Mouse (Mus musculus): ENCODE data around the gene Opn5. TPM values are rescaled to one million over a fixed set of nuclear protein-coding genes. Genes with fewer than 3 reads are reported as not detected.

Gene Opn5
- total and polyA plus RNA-seq, 3 experiments = not detected

GRCm38 (mm10) chr17:42580196-42580595 is 31.0 kb downstream of the Opn5 start:
- H3K4me2 ChIP-seq (ENCODE audit: insufficient read depth, low read depth, poor library complexity, severe bottlenecking) = no peak overlapping the region
- in situ Hi-C loops (cut with MboI; ENCODE audit: low pct_ligation_motif_present, low pct_unique_long_range_greater_than_20kb, low sequenced_read_pairs) = no loop called here
- H3K79me2 ChIP-seq (replicated peaks; ENCODE audit: control insufficient read depth, extremely low read depth, insufficient read depth, poor library complexity, severe bottlenecking) = no peaks in the 10 kb centered on the region
- no peaks in the 10 kb centered on the region for H3K9me3 ChIP-seq (replicated peaks; ENCODE audit: low read length)
- no peaks in the 10 kb centered on the region for H3K4me1 ChIP-seq (ENCODE audit: control insufficient read depth in 1 of 2, insufficient read depth in 2 of 2)
- H3K36me3 ChIP-seq (replicated peaks in 1 of 2; ENCODE audit: control insufficient read depth in 1 of 2, insufficient read depth in 1 of 2, low read length in 1 of 2) = no peaks in the 10 kb centered on the region
- no peak overlapping the region for H3K27ac ChIP-seq (ENCODE audit: insufficient read depth, low read depth)
- H3K4me3 ChIP-seq (replicated peaks in 1 of 3; ENCODE audit: low read depth in 2 of 3, low read length in 2 of 3, poor library complexity in 1 of 3) = no peak overlapping the region
- no peak for DNase-seq (ENCODE audit: extremely low read depth)
- TF ChIP-seq POLR2A (IDR thresholded peaks at IDR 0.05; ENCODE audit: low read depth, low read length) (no peak), SIN3A (IDR thresholded peaks at IDR 0.05; ENCODE audit: low read length) (no peak), CTCF (conservative IDR thresholded peaks at IDR 0.05 in 1 of 2, IDR thresholded peaks at IDR 0.05 in 1 of 2; ENCODE audit: low read depth in 2 of 2, low read length in 2 of 2) (no peak)
- no peaks in the 10 kb centered on the region for H3K27me3 ChIP-seq (replicated peaks)
- dilution Hi-C loops (cut with MboI; ENCODE audit: extremely low pct_ligation_motif_present, extremely low pct_unique_long_range_greater_than_20kb, low sequenced_read_pairs) = no loop called here
- no peak overlapping the region for H3K9ac ChIP-seq (ENCODE audit: insufficient read depth, low read depth)

- Histone ChIP-seq H3K4me3 (replicated peaks in 1 of 3; ENCODE audit: low read depth in 2 of 3, low read length in 2 of 3, poor library complexity in 1 of 3) (no peak overlapping the region), H3K9me3 (replicated peaks; ENCODE audit: low read length) (no peaks in the 10 kb centered on the region), H3K36me3 (replicated peaks in 1 of 2; ENCODE audit: control insufficient read depth in 1 of 2, insufficient read depth in 1 of 2, low read length in 1 of 2) (no peaks in the 10 kb centered on the region), H3K27ac (ENCODE audit: insufficient read depth, low read depth) (no peak overlapping the region), H3K79me2 (replicated peaks; ENCODE audit: control insufficient read depth, extremely low read depth, insufficient read depth, poor library complexity, severe bottlenecking) (no peaks in the 10 kb centered on the region), H3K9ac (ENCODE audit: insufficient read depth, low read depth) (no peak overlapping the region), H3K4me2 (ENCODE audit: insufficient read depth, low read depth, poor library complexity, severe bottlenecking) (no peak overlapping the region), H3K4me1 (ENCODE audit: control insufficient read depth in 1 of 2, insufficient read depth in 2 of 2) (no peaks in the 10 kb centered on the region), H3K27me3 (replicated peaks) (no peaks in the 10 kb centered on the region)
- dilution Hi-C loops (cut with MboI; ENCODE audit: extremely low pct_ligation_motif_present, extremely low pct_unique_long_range_greater_than_20kb, low sequenced_read_pairs) (no loop called here), in situ Hi-C loops (cut with MboI; ENCODE audit: low pct_ligation_motif_present, low pct_unique_long_range_greater_than_20kb, low sequenced_read_pairs) (no loop called here)
- TF ChIP-seq ETS1 (conservative IDR thresholded peaks at IDR 0.05; ENCODE audit: low read depth, low read length) (no peak), ZMIZ1 (IDR thresholded peaks at IDR 0.05; ENCODE audit: low read depth, low read length) (no peak), SIN3A (IDR thresholded peaks at IDR 0.05; ENCODE audit: low read length) (no peak), ZNF384 (IDR thresholded peaks at IDR 0.05; ENCODE audit: low read depth, low read length) (no peak), MYC (IDR thresholded peaks at IDR 0.05; ENCODE audit: low read depth, low read length) (no peak), UBTF (IDR thresholded peaks at IDR 0.05; ENCODE audit: low read depth, low read length) (no peak), MAX (IDR thresholded peaks at IDR 0.05; ENCODE audit: low read length) (no peak), KAT2A (IDR thresholded peaks at IDR 0.05; ENCODE audit: insufficient replicate concordance, low read length) (no peak), CTCF (conservative IDR thresholded peaks at IDR 0.05 in 1 of 2, IDR thresholded peaks at IDR 0.05 in 1 of 2; ENCODE audit: low read depth in 2 of 2, low read length in 2 of 2) (no peak), JUN (IDR thresholded peaks at IDR 0.05; ENCODE audit: insufficient read depth, low read depth, low read length) (no peak), EP300 (IDR thresholded peaks at IDR 0.05; ENCODE audit: low read length) (no peak), ZC3H11A (IDR thresholded peaks at IDR 0.05; ENCODE audit: low read depth, low read length) (no peak), MXI1 (IDR thresholded peaks at IDR 0.05; ENCODE audit: low read depth, low read length) (no peak), CHD1 (IDR thresholded peaks at IDR 0.05; ENCODE audit: low read depth, low read length) (no peak), GABPA (IDR thresholded peaks at IDR 0.05; ENCODE audit: insufficient replicate concordance, low read depth, low read length) (no peak), NELFE (IDR thresholded peaks at IDR 0.05; ENCODE audit: low read depth, low read length) (no peak), E2F4 (IDR thresholded peaks at IDR 0.05; ENCODE audit: insufficient replicate concordance, low read depth, low read length) (no peak), CHD2 (IDR thresholded peaks at IDR 0.05; ENCODE audit: low read length) (no peak), TBP (conservative IDR thresholded peaks at IDR 0.05; ENCODE audit: low read depth, low read length) (no peak), IRF4 (IDR thresholded peaks at IDR 0.05; ENCODE audit: low read depth, low read length) (no peak)
- DNase-seq (ENCODE audit: extremely low read depth) = no peak
Observed at GRCm38 (mm10) chr17:42576671-42577168, 34.5 kb downstream of the Opn5 start.
